Mouse (Mus musculus): Measurements from ENCODE around the gene Prune2. TPM values are rescaled to one million over a fixed set of nuclear protein-coding genes. Genes with fewer than 3 reads are reported as not detected.
"Not testable (repeated sequence)": the region's sequence is repeated elsewhere in the genome, so short reads cannot be mapped to it uniquely, and the experiment has no call there.

Prune2 gene
- polyA plus RNA-seq, 1 experiment from 2014 or later = 4.1 TPM

DNA sequence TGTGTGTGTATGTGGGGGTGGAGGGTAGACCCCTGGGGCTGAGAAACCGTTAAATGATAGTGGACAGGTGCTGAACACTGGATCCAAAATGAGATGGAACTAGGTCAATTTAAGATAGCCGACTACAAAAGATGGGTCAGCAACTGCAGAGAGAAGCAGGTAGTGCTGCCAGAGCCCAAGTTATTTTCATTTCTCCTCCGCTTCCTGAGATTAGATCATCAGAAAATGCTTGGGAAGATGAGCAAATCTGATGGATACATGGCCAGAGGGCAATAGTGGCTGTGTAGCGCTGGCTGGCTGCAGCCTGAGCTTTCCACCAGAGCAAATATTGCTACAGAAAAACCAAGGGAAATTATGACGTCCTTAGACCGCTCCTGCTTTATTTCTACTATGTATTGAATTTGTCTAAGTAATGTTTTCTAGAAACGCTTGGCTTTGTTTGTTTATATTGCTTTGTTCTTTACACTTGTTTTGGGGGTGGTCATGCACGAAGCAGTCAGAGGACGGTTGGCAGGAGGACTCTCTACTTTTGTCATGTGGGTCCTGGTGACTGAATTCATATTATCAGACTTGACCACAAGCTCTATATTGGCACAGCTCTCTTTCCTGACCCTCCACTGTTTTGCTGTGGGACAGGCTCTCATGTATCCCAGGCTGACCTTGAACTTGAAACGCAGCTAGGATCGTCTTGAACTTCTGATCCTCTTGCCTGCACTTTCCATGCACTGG, 198.2 kb downstream of the Prune2 start:
- no peaks in the 10 kb centered on the region for H3K36me3 ChIP-seq (ENCODE audit: control insufficient read depth, insufficient read depth)
- H3K9ac ChIP-seq (replicated peaks; ENCODE audit: low read depth, low read length) = no peak overlapping the region
- ATAC-seq = no peak
- H3K4me3 ChIP-seq (replicated peaks; ENCODE audit: low read length) = no peak overlapping the region
- H3K4me1 ChIP-seq (replicated peaks; ENCODE audit: control insufficient read depth, insufficient read depth, low read length) = no peaks in the 10 kb centered on the region
- no peaks in the 10 kb centered on the region for H3K27me3 ChIP-seq (replicated peaks; ENCODE audit: control insufficient read depth, insufficient read depth, low read length)
- no peak overlapping the region for H3K4me2 ChIP-seq (ENCODE audit: low read length)
- no peak overlapping the region for H3K27ac ChIP-seq (ENCODE audit: low read length)
- no peaks in the 10 kb centered on the region for H3K9me3 ChIP-seq (ENCODE audit: control insufficient read depth, low read length)
- 81% methylated on average over 11 of the region's 11 CpGs for WGBS

DNA sequence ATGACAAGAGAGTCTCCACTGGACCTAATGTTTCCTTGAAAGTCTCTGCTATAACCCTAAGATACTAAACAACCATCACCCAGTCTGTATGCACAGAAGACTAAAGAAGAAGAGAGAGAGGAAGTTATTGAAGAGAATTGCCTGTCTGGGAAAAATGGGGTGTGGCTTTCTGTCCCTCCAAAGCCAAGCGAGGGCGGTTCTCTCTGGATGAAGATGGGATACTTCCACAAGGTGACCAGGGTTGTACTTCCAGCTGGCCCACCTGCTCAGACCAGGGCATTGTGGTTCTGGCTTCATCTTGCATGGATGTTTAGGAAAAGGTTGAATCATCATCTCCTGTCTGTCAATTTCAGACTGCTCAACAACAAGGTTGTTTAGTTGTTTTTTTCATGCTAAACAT, 199.3 kb downstream of the Prune2 start:
- Histone ChIP-seq H3K9me3 (ENCODE audit: control insufficient read depth, low read length) (no peaks in the 10 kb centered on the region), H3K4me2 (ENCODE audit: low read length) (no peak overlapping the region), H3K36me3 (ENCODE audit: control insufficient read depth, insufficient read depth) (no peaks in the 10 kb centered on the region), H3K27ac (ENCODE audit: low read length) (no peak overlapping the region), H3K4me3 (replicated peaks; ENCODE audit: low read length) (no peak overlapping the region), H3K4me1 (replicated peaks; ENCODE audit: control insufficient read depth, insufficient read depth, low read length) (no peaks in the 10 kb centered on the region), H3K27me3 (replicated peaks; ENCODE audit: control insufficient read depth, insufficient read depth, low read length) (no peaks in the 10 kb centered on the region), H3K9ac (replicated peaks; ENCODE audit: low read depth, low read length) (no peak overlapping the region)
- no peak for ATAC-seq
- 91% methylated on average over 2 of the region's 2 CpGs for WGBS

DNA sequence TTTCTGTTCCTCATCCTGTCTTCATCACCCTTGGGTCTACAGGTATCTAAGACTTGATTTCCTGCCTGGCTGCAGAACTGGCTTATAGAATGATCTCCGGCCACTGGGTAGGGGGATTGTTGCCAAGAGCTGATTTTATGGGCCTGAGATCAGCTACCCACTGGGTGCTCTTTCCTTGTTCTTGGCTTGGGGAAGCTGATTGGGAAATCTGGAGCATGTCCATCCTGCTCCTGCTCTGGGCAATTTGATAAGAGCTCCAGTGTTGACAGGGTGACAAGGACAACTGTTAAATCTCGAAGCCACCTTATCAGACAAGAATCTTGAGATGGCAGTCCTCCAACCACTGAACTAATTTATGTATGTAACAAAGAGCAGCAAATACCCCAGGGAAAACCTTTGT, 203.8 kb downstream of the Prune2 start:
- Histone ChIP-seq H3K4me2 (ENCODE audit: low read length) (no peak overlapping the region), H3K36me3 (ENCODE audit: control insufficient read depth, insufficient read depth) (no peaks in the 10 kb centered on the region), H3K9me3 (ENCODE audit: control insufficient read depth, low read length) (no peaks in the 10 kb centered on the region), H3K4me3 (replicated peaks; ENCODE audit: low read length) (no peak overlapping the region), H3K27me3 (replicated peaks; ENCODE audit: control insufficient read depth, insufficient read depth, low read length) (no peaks in the 10 kb centered on the region), H3K9ac (replicated peaks; ENCODE audit: low read depth, low read length) (no peak overlapping the region), H3K4me1 (replicated peaks; ENCODE audit: control insufficient read depth, insufficient read depth, low read length) (no peaks in the 10 kb centered on the region), H3K27ac (ENCODE audit: low read length) (no peak overlapping the region)
- 70% methylated on average over 2 of the region's 2 CpGs for WGBS
- no peak for ATAC-seq

DNA sequence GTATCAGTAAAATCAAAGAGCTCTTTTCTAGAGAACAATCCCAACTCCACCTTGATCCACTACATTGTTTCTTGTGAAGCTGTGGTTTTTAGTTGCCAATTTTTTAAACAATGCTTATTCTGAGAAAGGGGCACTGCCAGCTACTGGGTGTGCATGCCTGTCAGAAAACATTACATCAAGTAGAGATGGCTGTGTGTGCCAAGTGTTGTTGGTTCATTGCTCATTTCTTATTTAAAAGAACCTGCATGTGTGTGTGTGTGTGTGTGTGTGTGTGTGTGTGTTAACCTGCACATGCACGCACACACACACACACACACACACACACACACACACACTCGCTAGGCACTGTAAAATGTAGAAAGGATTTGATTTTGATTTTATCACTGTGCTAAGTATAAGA, 204.3 kb downstream of the Prune2 start:
- Histone ChIP-seq H3K27me3 (replicated peaks; ENCODE audit: control insufficient read depth, insufficient read depth, low read length) (no peaks in the 10 kb centered on the region), H3K4me1 (replicated peaks; ENCODE audit: control insufficient read depth, insufficient read depth, low read length) (no peaks in the 10 kb centered on the region), H3K36me3 (ENCODE audit: control insufficient read depth, insufficient read depth) (no peaks in the 10 kb centered on the region), H3K4me3 (replicated peaks; ENCODE audit: low read length) (no peak overlapping the region), H3K4me2 (ENCODE audit: low read length) (no peak overlapping the region), H3K9me3 (ENCODE audit: control insufficient read depth, low read length) (no peaks in the 10 kb centered on the region), H3K27ac (ENCODE audit: low read length) (no peak overlapping the region), H3K9ac (replicated peaks; ENCODE audit: low read depth, low read length) (no peak overlapping the region)
- ATAC-seq = no peak
- WGBS = 76% methylated on average over 2 of the region's 2 CpGs

DNA sequence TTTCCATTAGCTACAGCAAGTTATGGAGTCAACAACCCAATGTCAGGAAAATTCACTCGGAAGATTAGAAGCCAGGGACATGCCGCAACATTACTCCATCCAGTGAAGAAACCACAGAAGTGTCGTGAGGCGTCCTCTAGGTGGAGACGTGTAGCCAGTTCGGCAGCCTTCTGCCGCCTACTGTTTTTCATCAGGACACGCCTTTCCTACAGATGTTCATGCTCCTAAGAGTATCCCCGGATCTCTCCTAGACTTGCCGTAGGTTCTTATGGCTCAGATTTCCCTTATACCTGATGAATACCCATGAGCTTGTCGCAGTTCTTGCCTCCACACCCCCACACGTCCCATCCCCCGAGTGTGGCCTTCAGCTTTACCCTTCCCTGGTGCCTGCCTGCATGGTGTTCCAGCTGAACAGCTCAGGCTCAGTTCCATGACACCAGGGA, 207.6 kb downstream of the Prune2 start:
- H3K27ac ChIP-seq (ENCODE audit: low read length) = no peak overlapping the region
- WGBS = 21% methylated on average over 13 of the region's 13 CpGs
- peak; percentile 45; the same call in 1 of the 2 replicates for ATAC-seq
- no peak overlapping the region for H3K9ac ChIP-seq (replicated peaks; ENCODE audit: low read depth, low read length)
- no peaks in the 10 kb centered on the region for H3K9me3 ChIP-seq (ENCODE audit: control insufficient read depth, low read length)
- H3K36me3 ChIP-seq (ENCODE audit: control insufficient read depth, insufficient read depth) = no peaks in the 10 kb centered on the region
- H3K4me1 ChIP-seq (replicated peaks; ENCODE audit: control insufficient read depth, insufficient read depth, low read length) = no peaks in the 10 kb centered on the region
- no peak overlapping the region for H3K4me3 ChIP-seq (replicated peaks; ENCODE audit: low read length)
- H3K27me3 ChIP-seq (replicated peaks; ENCODE audit: control insufficient read depth, insufficient read depth, low read length) = no peaks in the 10 kb centered on the region
- H3K4me2 ChIP-seq (ENCODE audit: low read length) = no peak overlapping the region

DNA sequence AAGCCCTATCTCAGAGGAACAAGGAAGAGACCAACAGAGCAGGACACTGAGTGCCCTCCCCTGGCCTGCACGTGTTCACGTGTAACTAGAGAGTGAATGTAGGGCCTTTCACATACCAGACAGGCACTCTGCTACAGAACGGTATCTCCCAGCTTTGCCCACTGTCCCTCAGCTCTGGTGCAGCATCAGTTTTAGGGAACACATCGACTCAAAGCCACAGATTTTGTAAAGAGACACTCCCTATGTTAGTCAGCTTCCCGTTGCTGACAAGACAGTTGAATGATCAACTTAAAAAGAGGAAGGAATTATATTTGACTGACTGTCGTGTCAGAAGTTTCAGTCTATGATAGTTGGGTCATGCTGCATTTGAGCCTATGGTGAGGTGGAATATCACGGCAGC, 210.4 kb downstream of the Prune2 start:
- WGBS = 95% methylated on average over 7 of the region's 7 CpGs
- H3K36me3 ChIP-seq (ENCODE audit: control insufficient read depth, insufficient read depth) = no peaks in the 10 kb centered on the region
- no peak overlapping the region for H3K9ac ChIP-seq (replicated peaks; ENCODE audit: low read depth, low read length)
- H3K4me3 ChIP-seq (replicated peaks; ENCODE audit: low read length) = no peak overlapping the region
- no peak for ATAC-seq
- H3K27me3 ChIP-seq (replicated peaks; ENCODE audit: control insufficient read depth, insufficient read depth, low read length) = no peaks in the 10 kb centered on the region
- no peak overlapping the region for H3K27ac ChIP-seq (ENCODE audit: low read length)
- H3K4me2 ChIP-seq (ENCODE audit: low read length) = no peak overlapping the region
- no peaks in the 10 kb centered on the region for H3K9me3 ChIP-seq (ENCODE audit: control insufficient read depth, low read length)
- H3K4me1 ChIP-seq (replicated peaks; ENCODE audit: control insufficient read depth, insufficient read depth, low read length) = no peaks in the 10 kb centered on the region

DNA sequence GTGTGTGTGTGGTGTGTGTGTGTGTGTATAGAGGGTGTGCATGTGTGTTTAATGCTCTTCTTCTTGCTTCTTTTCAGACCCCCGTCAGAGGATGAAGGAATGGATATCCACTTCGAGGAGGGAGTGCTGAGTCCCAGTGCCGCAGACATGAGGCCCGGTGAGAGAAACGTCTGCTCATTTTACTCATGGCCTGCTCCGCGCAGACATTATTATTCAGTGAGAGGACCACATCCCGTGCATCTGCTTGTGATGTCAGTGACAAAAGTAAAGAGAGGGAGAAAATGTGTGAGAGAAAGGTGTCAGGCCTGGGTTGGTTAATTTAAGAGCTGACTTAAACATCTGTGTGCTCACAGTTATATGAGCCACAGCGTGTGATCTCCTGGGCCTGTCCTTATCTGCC, 212.3 kb downstream of the Prune2 start:
- no peak overlapping the region for H3K27ac ChIP-seq (ENCODE audit: low read length)
- H3K36me3 ChIP-seq (ENCODE audit: control insufficient read depth, insufficient read depth) = no peaks in the 10 kb centered on the region
- 81% methylated on average over 9 of the region's 9 CpGs for WGBS
- H3K4me1 ChIP-seq (replicated peaks; ENCODE audit: control insufficient read depth, insufficient read depth, low read length) = no peaks in the 10 kb centered on the region
- no peak for ATAC-seq
- no peaks in the 10 kb centered on the region for H3K27me3 ChIP-seq (replicated peaks; ENCODE audit: control insufficient read depth, insufficient read depth, low read length)
- H3K4me3 ChIP-seq (replicated peaks; ENCODE audit: low read length) = no peak overlapping the region
- no peak overlapping the region for H3K4me2 ChIP-seq (ENCODE audit: low read length)
- no peaks in the 10 kb centered on the region for H3K9me3 ChIP-seq (ENCODE audit: control insufficient read depth, low read length)
- H3K9ac ChIP-seq (replicated peaks; ENCODE audit: low read depth, low read length) = no peak overlapping the region

DNA sequence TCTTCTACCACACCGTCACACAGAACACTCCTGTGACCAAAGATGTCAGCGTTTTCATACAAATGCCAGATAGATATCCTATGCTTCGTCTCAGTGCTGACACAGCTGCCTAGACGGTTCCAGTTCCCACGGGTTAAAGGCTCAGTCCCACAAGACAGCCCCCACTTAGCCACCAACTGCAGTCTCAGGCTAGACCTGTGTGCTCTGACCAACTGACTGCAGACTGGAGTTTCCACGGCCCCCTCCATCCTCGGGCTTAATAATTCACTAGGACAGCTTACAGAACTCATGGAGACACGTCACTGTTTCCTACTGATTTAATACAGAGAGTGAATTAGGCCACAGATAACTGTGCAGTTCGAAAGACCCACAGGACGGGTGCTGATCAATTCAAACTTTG, 213.8 kb downstream of the Prune2 start:
- no peak overlapping the region for H3K4me2 ChIP-seq (ENCODE audit: low read length)
- no peak overlapping the region for H3K27ac ChIP-seq (ENCODE audit: low read length)
- H3K9me3 ChIP-seq (ENCODE audit: control insufficient read depth, low read length) = no peaks in the 10 kb centered on the region
- no peaks in the 10 kb centered on the region for H3K4me1 ChIP-seq (replicated peaks; ENCODE audit: control insufficient read depth, insufficient read depth, low read length)
- 87% methylated on average over 10 of the region's 10 CpGs for WGBS
- H3K36me3 ChIP-seq (ENCODE audit: control insufficient read depth, insufficient read depth) = no peaks in the 10 kb centered on the region
- H3K9ac ChIP-seq (replicated peaks; ENCODE audit: low read depth, low read length) = no peak overlapping the region
- no peaks in the 10 kb centered on the region for H3K27me3 ChIP-seq (replicated peaks; ENCODE audit: control insufficient read depth, insufficient read depth, low read length)
- ATAC-seq = no peak
- no peak overlapping the region for H3K4me3 ChIP-seq (replicated peaks; ENCODE audit: low read length)

DNA sequence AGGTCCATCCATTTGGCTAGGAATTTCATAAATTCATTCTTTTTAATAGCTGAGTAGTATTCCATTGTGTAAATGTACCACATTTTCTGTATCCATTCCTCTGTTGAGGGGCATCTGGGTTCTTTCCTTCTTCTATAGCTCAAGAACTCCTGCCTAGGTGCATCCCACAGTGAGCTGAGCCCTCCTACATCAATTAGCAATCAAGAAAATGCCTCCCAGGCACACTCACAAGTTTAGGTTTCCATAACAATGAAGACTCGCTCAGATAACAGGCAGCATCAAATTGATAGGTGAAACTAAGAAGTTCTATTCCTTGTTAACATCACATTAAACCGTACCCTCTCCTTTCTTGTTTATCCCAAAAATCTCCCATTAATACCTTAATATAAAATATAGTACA, 218.6 kb downstream of the Prune2 start:
- 89% methylated on average over 2 of the region's 2 CpGs for WGBS
- H3K36me3 ChIP-seq (ENCODE audit: control insufficient read depth, insufficient read depth); H3K27ac ChIP-seq (ENCODE audit: low read length); H3K9me3 ChIP-seq (ENCODE audit: control insufficient read depth, low read length); H3K9ac ChIP-seq (replicated peaks; ENCODE audit: low read depth, low read length); ATAC-seq; H3K4me3 ChIP-seq (replicated peaks; ENCODE audit: low read length); H3K27me3 ChIP-seq (replicated peaks; ENCODE audit: control insufficient read depth, insufficient read depth, low read length); H3K4me1 ChIP-seq (replicated peaks; ENCODE audit: control insufficient read depth, insufficient read depth, low read length); H3K4me2 ChIP-seq (ENCODE audit: low read length): not testable (repeated sequence)

DNA sequence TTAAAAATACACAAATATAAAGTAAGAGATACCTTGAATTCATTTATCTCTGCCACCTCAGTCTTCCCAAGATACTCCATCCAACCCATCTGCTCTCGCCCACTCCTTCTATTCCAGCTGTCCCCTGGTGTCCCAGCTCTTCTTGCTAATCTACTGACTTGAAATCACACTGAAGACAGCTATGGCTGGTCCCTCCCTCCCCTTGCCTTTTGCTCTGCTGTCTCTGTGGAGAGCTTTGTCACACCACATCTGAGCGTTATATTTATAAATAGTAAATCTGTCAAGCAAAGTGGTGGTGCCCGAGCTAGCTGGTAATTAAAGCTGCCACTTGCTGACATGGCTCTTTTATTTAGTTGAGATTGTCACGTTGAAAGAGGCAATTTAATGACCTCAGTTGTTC, 224.6 kb downstream of the Prune2 start:
- Histone ChIP-seq H3K36me3 (ENCODE audit: control insufficient read depth, insufficient read depth) (no peaks in the 10 kb centered on the region), H3K9ac (replicated peaks; ENCODE audit: low read depth, low read length) (no peak overlapping the region), H3K4me3 (replicated peaks; ENCODE audit: low read length) (no peak overlapping the region), H3K4me1 (replicated peaks; ENCODE audit: control insufficient read depth, insufficient read depth, low read length) (peaks cover 3% of the 10 kb centered on the region), H3K27ac (ENCODE audit: low read length) (no peak overlapping the region), H3K9me3 (ENCODE audit: control insufficient read depth, low read length) (no peaks in the 10 kb centered on the region), H3K4me2 (ENCODE audit: low read length) (no peak overlapping the region), H3K27me3 (replicated peaks; ENCODE audit: control insufficient read depth, insufficient read depth, low read length) (no peaks in the 10 kb centered on the region)
- peak; percentile 91 for ATAC-seq
- 20% methylated on average over 4 of the region's 4 CpGs for WGBS
